Mouse (Mus musculus) gonadal fat pad, adult 2 months (tissue): Measurements from ENCODE around the gene Gdf5. TPM values are rescaled to one million over a fixed set of nuclear protein-coding genes. Genes with fewer than 3 reads are reported as not detected.

Source experiments
- DNase-seq: peaks from one replicate; pipeline ENCODE4 v3.0.0-alpha.2; 2012; ENCODE audit warnings: low read depth
- polyA plus RNA-seq: library from polyadenylated mRNA; depleted of rRNA; stranded (reverse); fragments of >200 nt; gene quantifications from 2 replicates; pipeline ENCODE4 v1.2.3, GENCODE M21; 2012; rRNA removed

The Gdf5 gene
- 1.2 and 1.3 TPM in 2 replicates for polyA plus RNA-seq

DNA sequence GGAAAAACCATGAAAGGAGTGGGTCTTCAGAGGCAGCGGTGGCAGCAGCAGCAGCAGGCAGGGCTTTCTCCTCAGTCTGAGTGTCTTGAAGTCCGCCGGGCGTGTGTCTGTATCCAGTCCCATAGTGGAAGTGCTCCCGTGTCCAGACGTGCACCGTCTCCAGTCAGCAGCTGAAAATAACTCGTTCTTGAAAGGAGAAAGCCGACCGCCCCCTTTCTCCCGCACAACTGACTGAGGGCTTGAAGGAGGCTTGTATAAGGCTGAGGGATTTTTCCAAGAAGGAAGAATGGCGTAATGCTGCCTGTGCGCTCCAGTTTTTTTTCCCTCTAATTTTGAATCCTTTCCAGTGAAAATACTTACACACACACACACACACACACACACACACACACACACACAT, at the start of gene Gdf5:
Gene Gdf5 (minus strand): TSS at position 244 of the 400 bp plus-strand sequence.
- no peak for DNase-seq

DNA sequence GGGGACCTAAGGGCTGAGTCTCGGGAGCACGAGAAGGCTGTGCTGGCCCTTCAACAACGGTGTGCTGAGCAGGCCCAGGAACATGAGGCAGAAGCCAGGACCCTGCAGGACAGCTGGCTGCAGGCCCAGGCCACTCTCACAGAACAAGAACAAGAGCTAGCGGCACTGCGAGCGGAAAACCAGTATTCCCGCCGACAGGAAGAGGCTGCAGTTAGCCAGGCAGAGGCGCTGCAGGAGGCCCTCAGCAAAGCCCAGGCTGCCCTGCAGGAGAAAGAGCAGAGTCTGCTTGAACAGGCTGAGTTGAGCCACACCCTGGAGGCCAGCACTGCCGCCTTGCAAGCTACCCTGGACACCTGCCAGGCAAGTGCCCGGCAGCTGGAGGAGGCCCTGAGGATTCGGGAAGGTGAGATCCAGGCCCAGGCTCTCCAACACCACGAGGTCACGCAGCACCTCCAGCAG, 46.7 kb upstream of the Gdf5 start:
- DNase-seq = no peak

DNA sequence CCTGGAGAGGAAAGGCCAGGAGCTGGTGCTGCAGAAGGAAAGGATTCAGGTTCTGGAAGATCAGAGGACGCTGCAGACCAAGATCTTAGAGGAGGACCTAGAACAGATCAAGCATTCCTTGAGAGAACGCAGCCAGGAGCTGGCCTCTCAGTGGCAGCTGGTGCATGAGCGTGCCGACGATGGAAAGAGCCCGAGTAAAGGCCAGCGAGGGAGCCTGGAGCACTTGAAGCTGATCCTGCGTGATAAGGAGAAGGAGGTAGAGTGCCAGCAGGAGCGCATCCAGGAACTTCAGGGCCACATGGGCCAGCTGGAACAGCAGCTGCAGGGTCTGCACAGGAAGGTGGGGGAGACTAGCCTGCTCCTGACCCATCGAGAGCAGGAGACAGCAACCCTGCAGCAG, 46.0 kb upstream of the Gdf5 start:
- DNase-seq = no peak

DNA sequence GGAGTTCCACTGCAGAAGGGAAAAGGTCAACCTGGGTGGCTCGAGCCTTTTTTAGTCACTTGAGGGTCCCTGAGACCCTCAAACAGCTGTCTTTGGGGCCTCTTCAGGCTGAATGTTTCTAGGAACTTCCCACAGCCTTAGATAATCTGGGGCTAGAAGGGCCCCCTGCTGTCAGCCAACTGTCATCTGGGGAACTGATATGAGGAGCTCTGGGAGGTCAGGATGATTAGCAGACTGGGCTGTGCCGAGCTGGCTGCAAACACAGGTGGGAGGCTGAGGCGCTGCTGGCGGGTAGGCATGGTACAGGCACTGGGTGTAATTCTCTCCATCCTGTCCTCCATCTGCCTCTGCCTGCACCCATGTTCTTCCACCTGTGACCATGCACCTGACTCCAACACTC, 43.9 kb upstream of the Gdf5 start:
- DNase-seq = no peak

DNA sequence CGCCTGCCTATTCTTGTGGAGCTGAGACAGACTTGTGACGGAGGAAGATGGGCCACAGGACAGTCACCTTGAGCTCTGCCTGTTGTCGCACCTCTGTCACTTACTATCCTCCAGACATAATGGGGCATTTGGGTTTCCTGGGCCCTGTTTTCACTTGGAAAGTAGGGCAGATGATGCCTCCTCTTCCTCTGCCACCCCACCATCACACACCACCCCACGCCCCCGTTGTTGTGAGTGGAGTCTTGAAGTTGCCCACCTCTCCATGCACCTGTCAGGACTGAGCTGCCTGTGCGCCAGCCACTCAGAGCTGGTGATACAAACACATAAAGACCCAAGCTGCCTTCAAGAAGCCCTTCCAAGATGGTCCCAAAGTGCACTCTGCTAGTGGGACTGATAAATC, 42.0 kb upstream of the Gdf5 start:
- DNase-seq = no peak

DNA sequence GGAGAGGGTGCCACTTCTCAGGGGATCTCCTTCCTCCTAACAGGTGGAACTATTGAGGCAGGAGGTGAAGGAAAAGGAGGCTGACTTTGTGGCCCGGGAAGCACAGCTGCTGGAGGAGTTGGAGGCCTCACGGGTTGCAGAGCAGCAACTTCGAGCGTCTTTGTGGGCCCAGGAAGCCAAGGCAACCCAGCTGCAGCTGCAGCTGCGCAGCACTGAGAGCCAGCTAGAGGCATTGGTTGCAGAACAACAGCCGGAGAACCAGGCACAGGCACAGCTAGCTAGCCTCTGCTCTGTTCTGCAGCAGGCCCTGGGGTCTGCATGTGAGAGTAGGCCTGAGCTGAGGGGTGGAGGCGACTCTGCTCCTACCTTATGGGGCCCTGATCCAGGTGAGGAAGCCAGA, 40.6 kb upstream of the Gdf5 start:
- DNase-seq = no peak

DNA sequence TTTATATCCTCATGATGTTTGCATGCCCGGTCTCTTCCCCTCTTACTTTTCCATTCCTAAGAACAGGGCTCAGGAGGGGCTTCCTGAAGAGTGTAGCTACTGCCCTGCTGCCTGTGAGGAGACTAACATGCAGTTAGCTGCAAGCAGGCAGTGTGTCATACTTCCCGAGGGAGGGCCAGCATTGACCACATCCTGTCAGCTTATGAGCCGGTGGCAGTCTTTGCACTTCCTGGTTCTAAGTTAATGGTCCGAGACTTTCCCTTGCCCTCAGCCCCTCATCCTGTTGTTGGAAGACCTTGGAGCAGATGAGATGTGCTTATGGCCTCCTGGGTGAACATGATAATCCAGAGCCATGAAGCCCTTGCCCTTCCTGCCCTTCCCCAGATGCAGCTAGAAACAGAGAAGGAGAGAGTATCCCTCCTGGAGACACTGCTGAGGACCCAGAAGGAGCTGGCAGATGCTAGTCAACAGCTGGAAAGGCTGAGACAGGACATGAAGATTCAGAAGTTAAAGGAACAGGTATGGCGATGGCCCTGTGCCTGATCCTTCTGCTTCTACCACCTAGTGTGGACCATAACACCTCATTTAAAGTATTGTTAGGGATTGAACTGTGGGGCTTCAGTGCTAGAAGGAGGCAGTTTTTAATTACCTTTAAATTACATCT, 34.3 kb upstream of the Gdf5 start:
- no peak for DNase-seq

DNA sequence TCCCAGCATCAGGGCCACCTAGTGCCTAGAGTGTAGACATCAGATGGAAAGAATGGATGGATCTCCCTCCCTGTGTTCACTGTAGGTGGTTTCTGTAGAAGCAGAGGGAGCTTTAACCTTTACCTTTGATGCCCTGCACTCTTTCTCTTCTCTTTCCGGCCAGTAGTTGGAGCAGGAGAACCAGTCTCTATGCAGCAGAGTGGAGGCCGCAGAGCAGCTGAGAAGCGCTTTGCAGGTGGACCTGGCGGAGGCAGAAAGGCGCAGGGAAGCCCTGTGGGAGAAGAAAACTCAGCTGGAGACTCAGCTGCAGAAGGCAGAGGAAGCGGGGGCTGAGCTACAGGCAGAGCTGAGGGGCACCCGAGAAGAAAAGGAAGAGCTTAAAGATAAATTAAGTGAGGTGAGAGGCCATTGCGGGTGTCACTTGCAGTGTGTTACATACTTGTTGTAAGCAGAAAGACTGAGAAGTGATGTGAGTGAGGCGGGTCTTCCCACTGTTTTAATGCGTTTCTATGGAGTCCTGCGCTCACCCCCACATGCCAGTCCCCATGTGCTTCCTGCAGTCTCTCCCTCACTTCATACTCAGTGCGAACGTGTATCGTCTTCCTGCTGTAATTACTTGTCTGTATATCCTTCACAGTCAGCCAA, 29.0 kb upstream of the Gdf5 start:
- no peak for DNase-seq

DNA sequence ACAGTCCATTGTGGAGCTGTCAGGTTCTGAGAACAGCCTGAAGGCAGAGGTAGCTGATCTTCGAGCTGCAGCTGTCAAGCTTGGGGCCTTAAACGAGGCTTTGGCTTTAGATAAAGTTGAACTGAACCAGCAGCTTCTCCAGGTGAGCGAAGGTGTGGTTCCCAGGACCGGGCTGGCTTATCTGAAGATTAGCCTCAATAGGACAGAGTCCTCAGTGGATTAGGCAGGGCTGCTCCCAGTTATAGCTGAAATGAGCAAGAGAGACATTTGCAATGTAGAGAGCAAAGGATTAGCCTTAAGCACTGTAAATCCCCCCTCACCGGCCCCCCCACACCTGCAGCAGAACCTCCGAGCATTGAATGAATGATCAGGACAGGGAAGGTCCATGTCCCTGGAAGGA, 28.2 kb upstream of the Gdf5 start:
- DNase-seq = no peak

DNA sequence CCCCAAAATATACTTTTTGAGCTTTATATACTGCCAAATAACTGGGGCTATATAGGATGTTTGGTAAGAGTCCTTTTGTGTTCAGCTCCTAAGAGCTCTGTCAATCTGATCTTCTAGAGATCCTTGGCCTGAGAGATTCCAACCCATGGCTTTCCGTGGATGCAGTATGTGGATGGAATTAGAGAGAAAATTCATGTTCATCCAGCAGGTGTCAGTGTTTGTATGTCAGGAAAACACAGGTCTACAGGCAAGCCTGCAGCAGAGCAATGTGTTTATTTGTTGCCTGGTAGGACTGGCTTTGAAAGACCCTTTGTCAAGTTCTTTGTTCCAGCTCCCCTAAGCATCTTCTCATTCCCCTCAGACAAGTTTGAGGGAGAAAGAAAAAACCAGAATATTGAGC, 17.8 kb upstream of the Gdf5 start:
- no peak for DNase-seq

DNA sequence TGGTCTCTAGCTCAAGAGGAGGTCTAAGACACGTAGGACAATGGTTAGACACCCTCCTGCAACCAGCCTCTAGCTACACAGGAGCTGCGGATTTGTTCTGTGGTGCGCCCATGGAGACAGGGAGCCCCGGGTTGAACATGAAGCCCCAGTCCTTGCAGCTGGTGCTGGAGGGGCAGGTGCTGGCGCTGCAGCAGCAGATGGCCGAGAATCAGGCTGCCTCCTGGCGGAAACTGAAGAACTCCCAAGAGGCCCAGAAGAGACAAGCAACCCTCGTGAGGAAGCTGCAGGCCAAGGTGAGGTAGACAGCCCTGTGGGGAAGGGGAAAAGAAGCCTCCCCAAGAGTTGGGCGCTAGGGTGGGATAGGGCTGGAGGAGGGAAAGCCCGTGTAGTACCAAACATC, 16.7 kb upstream of the Gdf5 start:
- no peak for DNase-seq

DNA sequence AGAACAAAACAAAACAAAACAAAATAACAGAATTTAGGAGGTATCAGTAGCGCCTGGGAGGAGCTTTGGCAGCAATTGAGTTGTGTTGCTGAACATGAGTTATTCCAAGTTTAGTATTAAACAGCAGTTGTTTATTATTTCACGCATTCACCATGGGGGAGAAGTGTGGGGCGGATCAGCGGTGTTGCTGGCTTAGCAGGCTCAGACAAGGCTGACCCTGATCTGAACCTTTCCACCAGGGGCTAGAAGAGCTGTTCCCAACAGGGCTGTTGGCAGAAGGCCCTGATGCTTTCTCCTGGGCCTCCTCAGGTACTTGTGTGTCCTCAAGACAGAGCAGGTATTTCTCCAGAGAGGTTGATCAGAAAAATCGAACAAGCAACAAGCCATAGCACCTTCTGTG, 14.8 kb upstream of the Gdf5 start:
- DNase-seq = no peak

DNA sequence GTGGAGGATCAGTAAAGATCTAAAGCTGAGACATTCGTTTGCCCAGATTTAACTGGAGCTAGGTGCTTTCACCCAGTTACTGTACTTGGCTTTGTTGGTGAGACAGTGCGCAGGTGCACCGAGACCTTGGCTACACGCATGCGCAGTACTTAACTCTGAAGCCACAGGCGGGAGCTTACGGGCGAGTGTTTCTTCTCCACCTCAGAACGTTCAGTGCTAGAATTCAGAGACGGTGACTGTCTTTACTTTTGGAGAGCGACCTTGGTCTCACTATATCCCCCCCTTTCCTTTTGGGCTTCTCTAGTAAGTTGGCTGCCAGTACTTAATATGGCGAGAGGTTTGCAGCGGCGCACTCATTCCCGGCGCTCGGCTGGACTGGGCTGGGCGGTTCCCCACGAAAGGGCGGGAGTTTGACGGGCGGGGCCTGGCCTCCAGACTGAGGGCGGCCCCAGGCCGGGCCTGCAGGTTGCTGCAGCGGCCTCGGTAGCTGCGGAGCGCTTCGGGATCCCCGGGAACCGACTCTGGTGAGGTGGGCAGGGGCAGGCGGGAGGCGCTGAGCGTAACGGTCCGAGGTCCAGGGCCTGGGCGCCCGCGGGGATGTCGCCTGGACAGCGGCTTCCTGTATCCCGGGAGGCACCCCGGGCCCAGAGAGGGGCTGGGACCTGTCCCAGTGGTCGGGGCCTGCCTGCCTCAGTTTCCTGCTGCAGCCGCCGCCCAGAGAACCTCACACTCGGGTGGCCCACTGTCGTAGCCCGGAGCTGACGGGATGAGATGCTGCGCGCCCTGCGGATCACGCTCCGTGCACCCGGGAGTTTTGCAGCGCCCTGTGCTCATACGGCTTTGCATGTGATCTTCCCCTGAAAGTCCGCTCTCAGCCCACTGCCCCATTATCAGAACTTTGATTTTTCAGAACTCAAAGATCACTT, 11.2 kb upstream of the Gdf5 start, which contains the start of gene Cep250:
Gene Cep250 (plus strand): TSS at position 325 of the 926 bp plus-strand sequence.
- no peak for DNase-seq

DNA sequence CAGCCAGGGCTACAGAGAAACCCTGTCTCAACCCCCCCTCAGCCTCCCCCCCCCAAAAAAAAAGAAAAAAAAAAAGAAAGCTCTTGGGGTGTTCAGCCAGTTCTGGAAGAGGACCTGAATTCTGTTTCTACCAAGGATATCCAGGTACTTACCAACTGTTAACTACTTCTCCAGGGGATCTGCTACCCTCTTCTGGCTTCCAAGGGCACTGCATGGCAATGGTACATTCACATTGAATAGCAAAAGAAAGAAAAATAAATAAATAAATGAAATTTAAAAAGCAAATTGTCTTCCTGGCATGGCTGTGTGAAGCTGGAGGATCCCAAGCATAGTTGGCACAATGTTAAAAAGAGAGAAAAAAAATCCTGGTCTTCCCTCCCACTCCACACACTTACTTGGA, 6.8 kb upstream of the Gdf5 start:
- no peak for DNase-seq

DNA sequence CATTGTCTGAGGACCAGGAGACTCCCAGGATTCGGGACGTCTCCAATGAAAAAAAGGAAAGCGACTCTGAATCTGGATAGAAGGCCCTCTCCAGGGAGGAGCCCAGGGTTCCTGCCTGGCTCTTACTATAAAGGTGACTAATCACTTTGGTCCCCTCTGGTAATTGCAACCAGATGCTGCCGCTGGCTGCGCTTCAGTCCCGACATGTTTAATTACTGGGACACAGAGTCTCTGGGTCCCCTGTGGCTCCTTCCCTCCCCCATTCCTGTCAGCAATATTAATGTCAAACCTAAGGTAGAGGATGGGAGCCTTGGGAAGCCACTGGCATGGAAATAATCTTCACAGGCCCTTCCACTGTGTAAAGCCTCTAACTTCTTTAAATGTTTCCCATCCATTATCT, 4.2 kb upstream of the Gdf5 start:
- no peak for DNase-seq

DNA sequence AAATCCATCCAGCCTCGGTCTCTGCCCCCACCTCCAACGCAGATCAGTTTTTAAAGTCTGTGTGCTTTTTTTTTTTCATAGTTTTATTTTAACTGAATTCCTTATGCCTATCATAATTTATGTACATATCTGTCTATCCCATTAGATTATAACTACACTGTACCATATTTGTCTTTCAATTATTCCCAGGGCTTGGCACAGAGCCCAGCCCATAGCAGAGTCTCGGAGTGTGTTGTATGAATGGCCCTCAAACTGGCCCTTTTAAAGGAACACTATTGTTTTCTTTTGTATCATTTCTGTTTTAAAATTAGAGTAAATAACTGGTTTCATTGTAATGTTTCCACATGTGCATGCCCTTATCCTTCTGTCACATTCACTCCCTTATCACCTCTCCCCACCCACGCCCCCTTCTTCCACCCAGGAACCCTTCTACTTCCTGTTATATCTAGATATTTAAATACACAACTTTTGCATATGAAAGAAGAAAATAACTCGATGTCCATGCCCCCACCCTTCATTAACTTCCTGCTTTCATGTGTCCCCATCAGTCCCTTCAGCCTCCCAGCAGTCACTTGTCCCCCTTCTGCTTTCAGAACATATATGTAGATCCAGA, 2.3 kb upstream of the Gdf5 start:
- DNase-seq = no peak

DNA sequence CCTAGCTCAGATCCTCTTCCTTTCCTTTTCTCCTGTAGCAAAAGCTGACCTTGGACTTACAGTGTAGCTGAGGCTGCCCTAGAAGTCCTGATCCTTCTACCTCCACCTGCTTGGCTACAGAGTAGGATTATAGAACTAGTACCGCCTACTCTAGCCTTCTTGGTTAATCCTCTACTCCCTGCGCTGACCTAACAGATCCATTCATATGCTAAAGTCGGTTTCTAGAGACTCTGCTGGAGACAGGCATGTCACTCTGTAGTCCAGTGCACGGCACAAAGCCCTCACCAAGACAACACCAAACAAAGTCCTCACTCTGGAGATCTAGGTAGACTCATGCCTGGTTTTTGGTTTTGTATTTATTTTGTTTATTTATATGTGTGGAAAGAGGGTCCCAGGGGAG, 1.3 kb upstream of the Gdf5 start:
- DNase-seq = no peak

DNA sequence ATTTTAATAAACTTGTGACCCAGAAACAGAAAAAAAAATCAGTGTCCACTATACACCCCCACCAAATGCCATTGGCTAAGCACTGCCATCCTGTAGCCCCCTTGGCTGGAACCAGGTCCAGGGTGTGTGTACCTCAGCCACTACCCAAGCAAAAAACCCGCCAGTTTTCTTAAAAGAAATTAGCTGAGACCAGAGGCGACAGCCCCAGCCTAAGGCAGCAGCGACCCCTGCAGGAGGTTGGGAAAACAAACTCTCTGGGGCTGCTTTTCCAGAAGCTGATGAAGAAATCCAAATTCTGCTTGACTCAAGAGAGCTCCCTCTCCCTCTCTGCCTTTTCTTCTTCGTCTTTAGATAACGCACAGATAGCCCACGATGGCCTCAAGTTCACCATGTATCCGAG, 902 bp upstream of the Gdf5 start:
- DNase-seq = no peak

DNA sequence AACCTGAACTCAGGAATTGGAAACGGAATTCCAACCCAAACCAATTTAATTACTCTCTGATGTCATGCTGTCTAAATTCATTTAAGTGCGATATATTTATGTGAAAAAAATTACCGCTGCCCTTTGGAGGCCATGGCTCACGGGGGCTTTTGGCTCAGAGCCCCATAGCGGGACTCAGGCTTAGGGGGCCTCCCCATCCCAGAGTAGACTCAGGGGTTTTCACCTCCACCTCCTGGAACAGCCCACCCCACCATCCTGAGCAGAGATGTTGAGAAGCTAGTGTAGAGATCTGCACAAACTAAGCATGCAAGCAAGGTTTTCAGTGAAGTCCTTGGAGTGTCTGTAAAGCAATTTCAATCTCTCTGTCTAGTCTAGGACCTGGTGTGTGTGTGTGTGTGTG, 413 bp upstream of the Gdf5 start:
- no peak for DNase-seq

DNA sequence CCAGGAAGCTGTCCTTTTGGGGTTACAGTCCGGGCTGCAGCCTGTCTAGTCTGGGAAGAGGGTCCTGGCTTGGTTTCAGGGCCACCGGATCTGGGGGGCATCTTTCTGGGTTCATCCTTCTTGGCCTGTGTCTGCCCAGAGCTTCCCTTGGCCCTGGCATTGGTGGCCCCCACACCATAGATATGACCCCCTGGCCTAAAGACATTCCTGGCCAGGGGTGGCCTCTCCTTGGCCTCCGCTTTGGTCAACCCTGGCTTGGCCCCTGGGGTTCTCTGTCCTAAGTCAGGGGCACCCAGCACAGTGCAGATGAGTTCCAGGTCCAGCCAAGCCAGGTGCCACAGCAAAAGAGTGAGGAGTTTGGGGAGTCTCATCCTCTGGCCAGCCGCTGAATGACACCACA, 482 bp downstream of the Gdf5 start:
- DNase-seq = no peak

DNA sequence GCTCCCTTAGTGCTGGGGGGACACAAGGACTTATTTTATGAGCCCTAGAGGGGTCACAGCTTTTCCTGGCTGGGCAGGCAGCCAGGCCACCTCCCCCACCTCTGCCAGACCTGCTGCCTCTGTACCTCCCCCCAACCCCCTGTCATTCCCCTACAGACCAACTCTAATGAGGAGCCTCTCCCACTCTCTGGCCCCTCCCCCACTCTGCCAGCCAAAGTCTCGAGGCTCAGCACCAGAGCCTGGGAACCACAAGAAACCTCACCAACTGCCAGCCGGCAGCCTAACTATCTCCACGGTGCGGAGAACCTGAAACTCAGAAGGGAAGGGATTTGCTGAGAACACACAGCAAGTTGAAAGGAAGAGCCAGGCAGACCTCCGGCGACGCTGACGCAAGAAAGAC, 1.7 kb downstream of the Gdf5 start:
- no peak for DNase-seq
